Mouse (Mus musculus) CH12.LX (cell line): ENCODE data around the gene Emc10. TPM values are rescaled to one million over a fixed set of nuclear protein-coding genes. Genes with fewer than 3 reads are reported as not detected.
A peak's percentile ranks its signal among the peaks of the same experiment; 100 is the strongest.

Source experiments
- DNase-seq: peaks from one replicate; pipeline ENCODE4 v3.0.0-alpha.2; 2013; ENCODE audit errors: extremely low read depth
- H3K27ac ChIP-seq: 2 replicates; pipeline ENCODE4 v1.5.1; 2012; ENCODE audit warnings: low read depth, mild to moderate bottlenecking, control low read depth, moderate library complexity; ENCODE audit not compliant: insufficient read depth
- H3K27me3 ChIP-seq: replicated peaks from 2 replicates; pipeline ENCODE3; 2012; ENCODE audit warnings: inconsistent platforms
- H3K36me3 ChIP-seq, 2 experiments: replicated peaks in 1 of 2; 2 replicates each; pipeline versions ENCODE3 to v1.6.1; 2012; ENCODE audit warnings: inconsistent platforms in 1 of 2, low read length in 1 of 2, mild to moderate bottlenecking in 1 of 2, mixed read lengths in 1 of 2, moderate library complexity in 1 of 2; ENCODE audit not compliant: control insufficient read depth in 1 of 2, insufficient read depth in 1 of 2
- H3K4me1 ChIP-seq, 2 experiments: 2 replicates each; pipeline ENCODE4 v1.6.1; 2012; ENCODE audit warnings: inconsistent platforms in 1 of 2, moderate library complexity in 1 of 2; ENCODE audit not compliant: insufficient read depth in 2 of 2, control insufficient read depth in 1 of 2
- H3K4me2 ChIP-seq: 2 replicates; pipeline ENCODE4 v1.6.1; 2012; ENCODE audit warnings: low read depth, mild to moderate bottlenecking, control low read depth; ENCODE audit not compliant: poor library complexity, insufficient read depth, severe bottlenecking
- H3K4me3 ChIP-seq, 3 experiments: fragments of 150-350 bp in 1 of 3; sonication (generic) in 1 of 3; replicated peaks in 1 of 3; 2 replicates each; pipeline versions ENCODE3 to v1.5.1; 2011 to 2012; ENCODE audit warnings: low read depth in 2 of 3, low read length in 2 of 3, mild to moderate bottlenecking in 2 of 3, moderate library complexity in 2 of 3, control low read depth in 1 of 3, improper control_type of control experiment in 1 of 3, inconsistent platforms in 1 of 3, mixed read lengths in 1 of 3; ENCODE audit not compliant: poor library complexity in 1 of 3
- H3K79me2 ChIP-seq: replicated peaks from 2 replicates; pipeline ENCODE4 v1.6.1; 2012; ENCODE audit warnings: mild to moderate bottlenecking, moderate library complexity; ENCODE audit not compliant: control insufficient read depth, poor library complexity, insufficient read depth, severe bottlenecking; ENCODE audit errors: extremely low read depth
- H3K9ac ChIP-seq: 2 replicates; pipeline ENCODE4 v1.6.1; 2012; ENCODE audit warnings: low read depth, mild to moderate bottlenecking, control low read depth, moderate library complexity; ENCODE audit not compliant: insufficient read depth
- H3K9me3 ChIP-seq: replicated peaks from 2 replicates; pipeline ENCODE3; 2012; ENCODE audit warnings: low read length, inconsistent platforms, mixed read lengths
- CHD1 ChIP-seq: IDR thresholded peaks from 2 replicates; pipeline ENCODE4 v1.6.1; 2012; ENCODE audit warnings: low read depth, low read length, improper control_type of control experiment, inconsistent platforms
- CHD2 ChIP-seq: IDR thresholded peaks from 2 replicates; pipeline ENCODE4 v1.6.1; 2011; ENCODE audit warnings: low read length, improper control_type of control experiment
- CTCF ChIP-seq, 2 experiments: IDR thresholded peaks in 1 of 2; conservative IDR thresholded peaks in 1 of 2; 2 replicates each; pipeline ENCODE4 v1.5.1; 2011 to 2012; ENCODE audit warnings: low read depth in 2 of 2, low read length in 2 of 2, improper control_type of control experiment in 1 of 2, inconsistent platforms in 1 of 2, mild to moderate bottlenecking in 1 of 2, moderate library complexity in 1 of 2
- E2F4 ChIP-seq: IDR thresholded peaks from 2 replicates; pipeline ENCODE4 v1.6.1; 2011; ENCODE audit warnings: low read depth, low read length, improper control_type of control experiment; ENCODE audit not compliant: insufficient replicate concordance
- ELF1 ChIP-seq: IDR thresholded peaks from 2 replicates; pipeline ENCODE4 v1.6.1; 2014; ENCODE audit warnings: low read depth, mild to moderate bottlenecking, inconsistent platforms, low read length, improper control_type of control experiment
- EP300 ChIP-seq: IDR thresholded peaks from 2 replicates; pipeline ENCODE4 v1.6.1; 2011; ENCODE audit warnings: low read length, improper control_type of control experiment
- ETS1 ChIP-seq: conservative IDR thresholded peaks from 2 replicates; pipeline ENCODE4 v1.6.1; 2012; ENCODE audit warnings: low read depth, mild to moderate bottlenecking, inconsistent platforms, low read length, improper control_type of control experiment, moderate library complexity
- GABPA ChIP-seq: IDR thresholded peaks from 2 replicates; pipeline ENCODE4 v1.6.1; 2012; ENCODE audit warnings: low read depth, low read length, improper control_type of control experiment, inconsistent platforms; ENCODE audit not compliant: insufficient replicate concordance
- HCFC1 ChIP-seq: IDR thresholded peaks from 2 replicates; pipeline ENCODE4 v1.6.1; 2012; ENCODE audit warnings: low read depth, mild to moderate bottlenecking, inconsistent platforms, low read length, improper control_type of control experiment
- JUND ChIP-seq: conservative IDR thresholded peaks from 2 replicates; pipeline ENCODE4 v1.6.1; 2011; ENCODE audit warnings: low read depth, low read length, improper control_type of control experiment
- KAT2A ChIP-seq: IDR thresholded peaks from 2 replicates; pipeline ENCODE4 v1.6.1; 2012; ENCODE audit warnings: low read length, improper control_type of control experiment, inconsistent platforms; ENCODE audit not compliant: insufficient replicate concordance
- MAFK ChIP-seq: IDR thresholded peaks from 2 replicates; pipeline ENCODE4 v1.6.1; 2011; ENCODE audit warnings: low read length, improper control_type of control experiment; ENCODE audit not compliant: insufficient replicate concordance
- MAX ChIP-seq: IDR thresholded peaks from 2 replicates; pipeline ENCODE4 v1.6.1; 2011; ENCODE audit warnings: low read length, improper control_type of control experiment
- MAZ ChIP-seq: IDR thresholded peaks from 2 replicates; pipeline ENCODE4 v1.6.1; 2012; ENCODE audit warnings: low read depth, mild to moderate bottlenecking, inconsistent platforms, low read length, improper control_type of control experiment, moderate library complexity
- MEF2A ChIP-seq: IDR thresholded peaks from 2 replicates; pipeline ENCODE4 v1.6.1; 2014; ENCODE audit warnings: low read depth, mild to moderate bottlenecking, inconsistent platforms, low read length, improper control_type of control experiment, borderline replicate concordance
- MXI1 ChIP-seq: IDR thresholded peaks from 2 replicates; pipeline ENCODE4 v1.6.1; 2011; ENCODE audit warnings: mild to moderate bottlenecking, low read depth, low read length, improper control_type of control experiment
- MYC ChIP-seq: IDR thresholded peaks from 2 replicates; pipeline ENCODE4 v1.6.1; 2011; ENCODE audit warnings: low read depth, mild to moderate bottlenecking, improper control_type of control experiment, low read length
- NELFE ChIP-seq: IDR thresholded peaks from 2 replicates; pipeline ENCODE4 v1.6.1; 2011; ENCODE audit warnings: low read depth, low read length, improper control_type of control experiment
- PAX5 ChIP-seq: IDR thresholded peaks from 2 replicates; pipeline ENCODE4 v1.6.1; 2012; ENCODE audit warnings: low read length, inconsistent platforms, mixed read lengths
- POLR2A ChIP-seq: IDR thresholded peaks from 2 replicates; pipeline ENCODE4 v1.6.1; 2011; ENCODE audit warnings: low read depth, mild to moderate bottlenecking, improper control_type of control experiment, low read length
- POLR2AphosphoS2 ChIP-seq: IDR thresholded peaks from 2 replicates; pipeline ENCODE4 v1.6.1; 2011; ENCODE audit warnings: low read depth, low read length, improper control_type of control experiment
- RAD21 ChIP-seq: IDR thresholded peaks from 2 replicates; pipeline ENCODE4 v1.6.1; 2011; ENCODE audit warnings: low read depth, mild to moderate bottlenecking, low read length, improper control_type of control experiment, moderate library complexity
- RCOR1 ChIP-seq: conservative IDR thresholded peaks from 2 replicates; pipeline ENCODE4 v1.6.1; 2012; ENCODE audit warnings: low read depth, mild to moderate bottlenecking, inconsistent platforms, low read length, improper control_type of control experiment
- SIN3A ChIP-seq: IDR thresholded peaks from 2 replicates; pipeline ENCODE4 v1.6.1; 2012; ENCODE audit warnings: low read length, improper control_type of control experiment, inconsistent platforms
- SMC3 ChIP-seq: IDR thresholded peaks from 2 replicates; pipeline ENCODE4 v1.6.1; 2011; ENCODE audit warnings: low read depth, low read length, improper control_type of control experiment
- TCF12 ChIP-seq: IDR thresholded peaks from 2 replicates; pipeline ENCODE4 v1.6.1; 2014; ENCODE audit warnings: low read depth, mild to moderate bottlenecking, inconsistent platforms, low read length, improper control_type of control experiment
- USF1 ChIP-seq: IDR thresholded peaks from 2 replicates; pipeline ENCODE4 v1.6.1; 2014; ENCODE audit warnings: low read depth, mild to moderate bottlenecking, inconsistent platforms, low read length, improper control_type of control experiment
- USF2 ChIP-seq: conservative IDR thresholded peaks from 2 replicates; pipeline ENCODE4 v1.6.1; 2011; ENCODE audit warnings: low read depth, low read length, improper control_type of control experiment
- ZC3H11A ChIP-seq: IDR thresholded peaks from 2 replicates; pipeline ENCODE4 v1.6.1; 2012; ENCODE audit warnings: low read depth, mild to moderate bottlenecking, inconsistent platforms, low read length, improper control_type of control experiment
- ZKSCAN1 ChIP-seq: IDR thresholded peaks from 2 replicates; pipeline ENCODE4 v1.6.1; 2012; ENCODE audit warnings: low read depth, inconsistent platforms, low read length, improper control_type of control experiment, borderline replicate concordance
- ZMIZ1 ChIP-seq: IDR thresholded peaks from 2 replicates; pipeline ENCODE4 v1.6.1; 2012; ENCODE audit warnings: low read depth, mild to moderate bottlenecking, inconsistent platforms, low read length, improper control_type of control experiment
- ZNF384 ChIP-seq: IDR thresholded peaks from 2 replicates; pipeline ENCODE4 v1.6.1; 2012; ENCODE audit warnings: low read depth, low read length, improper control_type of control experiment, inconsistent platforms
- dilution Hi-C: fragments of 300-500 bp; cut with MboI; formaldehyde crosslinking; loops from 2 replicates; pipeline ENCODE4 v1.14.3; 2020; ENCODE audit warnings: low sequenced_read_pairs; ENCODE audit not compliant: extremely low pct_unique_long_range_greater_than_20kb, extremely low pct_ligation_motif_present
- in situ Hi-C: fragments of 300-500 bp; cut with MboI; formaldehyde crosslinking; loops from 3 replicates; pipeline ENCODE4 v1.14.3; 2019; ENCODE audit warnings: low sequenced_read_pairs, low pct_ligation_motif_present, low pct_unique_long_range_greater_than_20kb, mixed read lengths
- polyA plus RNA-seq: library from polyadenylated mRNA; unstranded; fragments of >175 nt; gene quantifications from 2 replicates; pipeline ENCODE4 v1.2.1, GENCODE M21; 2012; ENCODE audit warnings: low read depth; ENCODE audit not compliant: insufficient read length
- total RNA-seq, 2 experiments: library from RNA; depleted of rRNA; stranded (reverse); fragments of 300-350 nt in 1 of 2; fragments of >200 nt in 1 of 2; gene quantifications; 2 replicates each; pipeline ENCODE4 v1.2.3; 2012 to 2014

The Emc10 gene
- total and polyA plus RNA-seq, 3 experiments, result 14.4 to 49.1 (median 32.4) TPM

- Histone ChIP-seq H3K4me2 (peak overlapping the region; percentile 59; the same call in 1 of the 2 replicates), H3K9me3 (no peaks in the 10 kb centered on the region), H3K36me3 (peaks cover 16 to 50% of the 10 kb centered on the region in 2 experiments), H3K27ac (peak overlapping the region; percentile 34), H3K9ac (peak overlapping the region; percentile 24; the same call in 1 of the 2 replicates), H3K4me3 (peak overlapping the region in 2 of 3 experiments; percentile 13 to 65), H3K27me3 (no peaks in the 10 kb centered on the region), H3K4me1 (peaks cover 24 to 52% of the 10 kb centered on the region in 2 experiments)
- peak; percentile 51 for DNase-seq
- in situ Hi-C loops (no loop called here), dilution Hi-C loops (no loop called here)
- no peak for TF ChIP-seq NELFE
- TF ChIP-seq ZC3H11A, result no peak
- no peak for TF ChIP-seq ZNF384
- TF ChIP-seq USF1, result peak; percentile 62
- TF ChIP-seq ELF1, result no peak
- no peak for TF ChIP-seq MAZ
- no peak for TF ChIP-seq RAD21
- no peak for TF ChIP-seq HCFC1
- TF ChIP-seq MYC, result no peak
- 0 out of 2 replicates have a peak, but pooled peaks have one; percentile 71 for TF ChIP-seq MAX
- no peak; the same call in 1 of the 2 replicates for TF ChIP-seq ZMIZ1
- TF ChIP-seq POLR2A, result no peak
- no peak for TF ChIP-seq ZKSCAN1
- TF ChIP-seq USF2, result peak; percentile 63
- TF ChIP-seq KAT2A, result no peak
- 0 out of 2 replicates have a peak, but pooled peaks have one; percentile 43 for TF ChIP-seq POLR2AphosphoS2
- no peak for TF ChIP-seq CHD1
- no peak for TF ChIP-seq E2F4
- no peak for TF ChIP-seq PAX5
- TF ChIP-seq SMC3, result no peak
- TF ChIP-seq SIN3A, result 0 out of 2 replicates have a peak, but pooled peaks have one; percentile 55
- TF ChIP-seq MAFK, result no peak
- peak; percentile 36; the same call in 1 of the 2 replicates for TF ChIP-seq EP300
- no peak for TF ChIP-seq CHD2
- TF ChIP-seq TCF12, result peak; percentile 50; the same call in 1 of the 2 replicates
- TF ChIP-seq GABPA, result no peak
- TF ChIP-seq RCOR1, result no peak
- no peak for TF ChIP-seq CTCF (conservative IDR thresholded peaks at IDR 0.05 in 1 of 2, IDR thresholded peaks at IDR 0.05 in 1 of 2; ENCODE audit: low read depth in 2 of 2, low read length in 2 of 2)
- TF ChIP-seq MEF2A, result no peak; the same call in 1 of the 2 replicates
- TF ChIP-seq ETS1, result peak; percentile 53; the same call in 1 of the 2 replicates
- no peak; the same call in 1 of the 2 replicates for TF ChIP-seq MXI1
- TF ChIP-seq JUND, result no peak
- TF ChIP-seq, all 38 proteins: peak for 8
- peaks cover 10% of the 10 kb centered on the region for H3K79me2 ChIP-seq
These were observed 30.3 kb upstream of the Emc10 start for GRCm38 (mm10) chr7:44526414-44527154.
